ENCODE assay signal across 8 mouse cellular contexts in genomic region chr4:133479458-133480184, GRCm38 (mm10). TPM values are rescaled to one million over a fixed set of nuclear protein-coding genes. Genes with fewer than 3 reads are reported as not detected.
A peak's percentile ranks its signal among the peaks of the same experiment; 100 is the strongest.
DNase-seq lines count a peak whose midpoint lies in the region; ATAC-seq lines count a peak whose summit lies in the region.

Gene Tent5b (plus strand): TSS chr4:133480132.

- no peaks in the 10 kb centered on the region for H3K36me3 ChIP-seq in hindbrain, embryonic 15.5 days

- peaks cover 9% of the 10 kb centered on the region for H3K4me1 ChIP-seq in hindbrain, embryonic 15.5 days (replicated peaks)

- H3K9ac ChIP-seq in hindbrain, embryonic 15.5 days, result no peak within 1 kb of the TSS

- H3K4me2 ChIP-seq in hindbrain, embryonic 15.5 days, result peak within 1 kb of the TSS; percentile 55

- no peak within 1 kb of the TSS for H3K27ac ChIP-seq in hindbrain, embryonic 15.5 days (replicated peaks)

- H3K27me3 ChIP-seq in hindbrain, embryonic 15.5 days, result peaks cover 30% of the 10 kb centered on the region

- peak within 1 kb of the TSS; percentile 39 for H3K4me3 ChIP-seq in hindbrain, embryonic 15.5 days

- H3K9me3 ChIP-seq in hindbrain, embryonic 15.5 days, result no peaks in the 10 kb centered on the region

- WGBS in hindbrain, embryonic 15.5 days, result 2% methylated on average over 28 of the region's 29 CpGs

- peak; percentile 100 for DNase-seq in R1 (ENCODE audit: low read depth, low spot score)
- DNase-seq in cerebellum, postnatal 25 days, result peak; percentile 91 to 95
- DNase-seq in frontal cortex, postnatal 25 days (ENCODE audit: low spot score in 2 of 2), result peak; percentile 89 to 96
- peak; percentile 97 for DNase-seq in left cerebral cortex, adult 11 months (ENCODE audit: low spot score)
- DNase-seq in lung, postnatal 4 days, result peak; percentile 99
- DNase-seq in right cerebral cortex, adult 18-20 months, result peak; percentile 96
- DNase-seq in urinary bladder, postnatal 10 days (ENCODE audit: low spot score), result peak; percentile 97

- peak; percentile 97 for ATAC-seq in hindbrain, embryonic 15.5 days (ENCODE audit: low FRiP score, low read depth)

RNA-seq across cellular contexts. Expression of gene Tent5b, which starts in this region (rescaled TPM):
- polyA plus RNA-seq in hindbrain, embryonic 15.5 days (2015; fragmentation: Nextera tagmentation; extraction: Ambion mirVana), result 0.49 and 0.58 TPM in 2 replicates

Comparison
In these comparisons a context has a peak if more than half of its experiments do, and no peak if none do; other contexts are left out.
1. Peak in ATAC-seq, H3K4me3 ChIP-seq and H3K4me2 ChIP-seq in hindbrain, embryonic 15.5 days; RNA of the gene not detected or under 1 TPM.